Mouse (Mus musculus): ENCODE results near the gene Ndufc1.

GRCm38 (mm10) chr3:51359558-51360307 lies 49.1 kb downstream of the Ndufc1 start:
- TF ChIP-seq CTCF (IDR thresholded peaks at IDR 0.05; ENCODE audit: extremely low read depth, insufficient read depth, insufficient read length, insufficient replicate concordance) (no peak), POLR2A (IDR thresholded peaks at IDR 0.05; ENCODE audit: low read depth, low read length) (no peak)
